Mouse (Mus musculus) layer of hippocampus, postnatal 25 days (tissue): Measurements from ENCODE around the gene Wsb1. TPM values are rescaled to one million over a fixed set of nuclear protein-coding genes. Genes with fewer than 3 reads are reported as not detected.

ENCODE experiments used
- DNase-seq, 2 experiments: peaks; one replicate each; pipeline ENCODE4 v3.0.0; 2022; ENCODE audit warnings: mixed read lengths in 2 of 2, low spot score in 1 of 2; ENCODE audit errors: extremely low spot score in 1 of 2
- total RNA-seq, 2 experiments: library from RNA; stranded (reverse); gene quantifications; 2 replicates each; pipeline ENCODE4 v1.2.3; 2021

The Wsb1 gene
- total RNA-seq, 2 experiments from 2014 or later = 68.1 to 92.0 TPM

DNA sequence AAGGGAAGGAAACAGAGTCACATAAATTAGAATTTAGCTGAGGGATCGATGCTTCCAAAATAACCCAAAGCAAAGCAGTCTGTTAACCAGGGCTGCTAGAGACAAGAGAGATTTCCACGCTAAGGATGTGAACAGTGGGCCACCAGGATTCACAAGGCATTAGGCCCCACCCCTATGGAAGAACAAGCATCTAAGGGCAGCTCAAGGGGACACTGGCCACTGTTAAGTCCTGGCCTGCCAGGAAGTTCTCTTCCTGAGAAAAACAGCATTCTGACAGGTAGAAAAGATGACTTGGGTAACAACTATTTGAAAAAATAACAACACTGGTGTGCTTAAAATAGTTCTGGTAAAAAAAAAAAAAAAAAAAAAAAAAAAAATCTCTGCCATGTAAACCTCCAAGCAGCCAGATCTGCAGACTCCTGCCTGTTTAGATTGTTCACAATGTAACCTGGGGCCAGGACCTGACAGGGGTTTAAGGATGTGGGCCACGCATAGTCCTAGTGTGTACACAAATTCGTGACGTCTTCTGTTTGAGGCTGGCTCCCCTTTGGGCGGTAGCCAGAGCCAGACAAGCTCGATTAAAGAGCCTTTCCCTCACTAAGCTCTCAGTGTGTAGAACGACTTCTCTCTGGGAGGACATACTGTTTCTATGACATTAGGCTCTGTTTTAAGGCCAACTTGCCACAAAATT, 35.4 kb downstream of the Wsb1 start:
- no peak for DNase-seq

DNA sequence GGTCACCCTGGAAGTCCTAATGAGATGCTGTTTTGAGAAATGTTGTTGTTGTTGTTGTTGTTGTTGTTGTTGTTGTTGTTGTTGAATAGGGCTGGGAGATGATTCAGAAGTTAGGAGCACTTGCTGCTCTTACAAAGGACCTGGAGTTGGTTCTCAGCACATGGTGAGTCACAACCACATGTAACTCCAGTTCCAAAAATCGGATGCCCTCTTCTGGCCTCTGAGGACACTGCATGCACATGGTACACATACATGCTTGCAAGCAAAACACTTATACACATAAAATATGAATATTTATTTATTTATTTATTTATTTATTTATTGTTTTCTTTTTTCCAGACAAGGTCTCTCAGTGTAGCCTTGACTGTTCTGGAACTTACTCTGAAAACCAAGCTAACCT, 36.4 kb downstream of the Wsb1 start:
- no peak for DNase-seq

- no peak for DNase-seq
These were observed 37.3 kb downstream of the Wsb1 start for GRCm38 (mm10) chr11:79217133-79217532.

- DNase-seq = no peak
These were observed 38.9 kb downstream of the Wsb1 start for GRCm38 (mm10) chr11:79215539-79215938.

- peak; percentile 97 to 99 for DNase-seq
These were observed 40.5 kb downstream of the Wsb1 start for GRCm38 (mm10) chr11:79214015-79214418.

DNA sequence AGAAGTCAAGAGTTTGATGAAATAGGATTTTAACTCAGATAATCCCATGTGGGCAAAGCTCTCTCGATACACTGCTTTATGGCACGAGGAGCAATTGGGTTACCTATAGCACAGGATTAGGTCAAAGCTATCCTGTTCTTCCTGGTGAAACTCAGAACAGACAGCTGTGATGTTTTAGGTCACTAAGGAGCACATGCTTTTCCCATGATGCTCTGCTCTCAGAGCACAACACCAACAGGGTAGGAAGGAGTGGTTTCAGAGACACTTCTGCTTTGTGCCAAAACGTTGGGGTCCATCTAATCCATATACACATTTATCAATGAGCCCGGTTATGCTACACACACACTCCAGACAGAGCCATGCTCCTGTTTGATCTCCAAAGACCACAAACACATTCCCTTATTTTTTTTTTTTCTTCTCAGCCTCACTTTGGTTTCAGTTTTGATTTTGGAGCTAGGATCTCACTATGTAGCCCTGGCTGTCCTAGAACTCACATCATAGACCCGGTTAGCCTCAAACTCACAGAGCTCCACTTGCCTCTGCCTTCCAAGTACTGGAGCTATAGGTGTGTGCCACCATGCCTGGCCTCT, 44.5 kb downstream of the Wsb1 start:
- DNase-seq = no peak

GRCm38 (mm10) chr11:79209113-79209512, 45.4 kb downstream of the Wsb1 start:
- no peak for DNase-seq

GRCm38 (mm10) chr11:79208462-79208861, 46.0 kb downstream of the Wsb1 start:
- DNase-seq = no peak

GRCm38 (mm10) chr11:79207691-79208090, 46.8 kb downstream of the Wsb1 start:
- DNase-seq = no peak

DNA sequence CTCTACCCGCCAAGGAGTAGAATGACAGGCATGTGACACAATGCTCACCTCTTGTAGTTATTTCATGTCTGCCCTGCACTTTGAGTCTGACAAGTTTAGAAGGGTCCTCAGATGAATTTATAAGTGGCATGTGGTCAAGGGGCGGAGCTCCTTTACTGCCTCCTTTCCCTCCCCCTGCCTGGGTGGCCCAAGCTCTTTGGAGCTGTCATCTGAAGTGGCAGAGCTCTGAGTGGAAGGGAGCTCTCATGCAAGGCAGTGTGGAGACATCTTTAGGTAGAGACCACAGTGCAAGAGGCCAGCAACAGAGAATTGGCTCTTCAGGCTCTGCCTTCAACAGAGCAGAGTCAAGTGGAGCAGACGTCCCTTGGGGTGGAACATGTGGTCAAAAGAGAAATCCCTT, 50.0 kb downstream of the Wsb1 start:
- DNase-seq = no peak

DNA sequence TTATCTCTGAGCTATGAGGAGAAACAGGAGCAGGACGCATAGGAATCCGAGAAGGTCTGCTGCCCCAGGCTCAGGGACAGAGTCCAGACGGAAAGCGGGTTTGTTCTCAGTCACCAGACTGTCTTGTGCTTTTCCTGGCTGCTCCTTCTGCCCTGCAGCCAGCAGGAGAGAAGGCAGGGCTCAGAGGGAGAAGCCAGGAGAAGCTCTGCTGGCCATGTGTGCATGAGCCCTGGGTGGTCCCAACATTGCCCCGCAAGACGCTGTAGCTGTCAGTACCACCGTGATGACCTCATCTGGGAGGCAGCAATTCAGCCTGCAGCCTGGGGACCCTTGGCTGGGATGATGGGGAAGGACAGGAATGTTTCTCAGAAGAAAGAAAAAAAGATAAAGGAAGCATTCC, 54.0 kb downstream of the Wsb1 start:
- no peak for DNase-seq

GRCm38 (mm10) chr11:79198562-79198961, 55.9 kb downstream of the Wsb1 start:
- DNase-seq = no peak

DNA sequence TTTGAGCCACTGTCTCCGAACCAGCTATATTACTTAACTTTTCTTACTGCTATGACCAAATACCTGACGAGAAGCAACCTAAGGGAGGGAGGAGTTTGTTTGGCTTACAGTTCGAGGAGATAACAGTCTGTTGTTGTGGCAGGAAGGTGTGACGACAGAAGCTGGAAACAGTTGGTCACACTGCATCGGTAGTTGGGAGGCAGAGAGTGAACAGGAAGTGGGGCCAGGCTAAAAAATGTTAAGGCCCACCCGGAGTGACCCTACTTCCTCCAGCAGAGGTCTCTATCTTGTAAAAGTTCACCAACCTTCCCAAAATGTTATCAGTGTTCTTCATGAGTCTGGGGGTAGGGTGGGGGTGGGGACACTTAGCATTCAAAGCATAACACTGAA, 56.6 kb downstream of the Wsb1 start:
- no peak for DNase-seq

- DNase-seq = no peak
These were observed 57.3 kb downstream of the Wsb1 start for GRCm38 (mm10) chr11:79196876-79197845.

DNA sequence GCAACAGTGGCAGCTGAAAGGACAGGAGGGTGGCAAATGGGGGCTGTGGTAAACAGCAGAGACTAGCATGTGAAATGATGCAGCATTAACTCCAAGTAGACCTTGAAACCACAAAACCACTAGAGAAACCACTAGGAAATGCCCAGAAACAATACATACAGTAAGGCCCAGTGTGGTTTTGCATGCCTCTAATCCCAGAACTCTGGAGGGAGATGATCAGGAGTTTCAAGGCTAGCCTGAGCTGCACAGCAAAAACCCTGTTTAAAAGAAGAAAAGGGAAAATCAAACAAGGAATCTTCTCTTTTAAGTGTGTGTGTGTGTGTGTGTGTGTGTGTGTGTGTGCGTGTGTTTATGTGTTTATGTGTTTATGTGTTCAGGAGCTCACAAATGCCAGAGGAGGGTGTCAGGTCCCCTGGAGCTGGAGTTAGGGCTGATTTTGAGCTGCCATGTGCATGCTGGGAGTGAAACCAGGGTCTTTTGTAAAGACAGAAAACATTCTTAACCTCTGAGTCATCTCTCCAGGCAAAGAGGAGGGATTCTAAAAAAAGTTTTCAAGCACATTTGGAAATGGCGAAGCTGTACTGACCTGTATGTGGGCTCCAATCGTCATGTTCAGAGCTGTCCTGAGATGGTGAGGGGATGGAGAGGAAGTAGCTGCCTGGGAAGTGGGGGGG, 58.1 kb downstream of the Wsb1 start:
- no peak for DNase-seq

DNA sequence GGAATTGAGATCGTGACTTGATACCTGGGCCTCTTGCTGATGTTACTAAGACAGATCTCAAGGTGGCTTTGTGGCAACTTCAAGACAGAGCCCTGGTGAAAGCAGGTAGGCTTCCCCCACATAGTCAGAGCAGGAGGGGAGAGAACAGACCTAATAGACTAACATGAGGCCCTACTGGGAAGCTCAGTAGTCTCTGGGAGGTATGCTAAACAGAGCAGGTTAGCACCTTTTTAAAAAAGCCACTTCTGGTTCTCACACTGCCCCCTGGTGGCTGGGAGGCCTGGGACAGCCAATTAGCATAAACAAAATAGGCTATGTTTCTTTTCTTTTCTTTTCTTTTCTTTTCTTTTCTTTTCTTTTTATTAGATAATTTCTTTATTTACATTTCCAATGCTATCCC, 62.3 kb downstream of the Wsb1 start:
- DNase-seq = peak in 1 of 2 experiments; percentile 35

DNA sequence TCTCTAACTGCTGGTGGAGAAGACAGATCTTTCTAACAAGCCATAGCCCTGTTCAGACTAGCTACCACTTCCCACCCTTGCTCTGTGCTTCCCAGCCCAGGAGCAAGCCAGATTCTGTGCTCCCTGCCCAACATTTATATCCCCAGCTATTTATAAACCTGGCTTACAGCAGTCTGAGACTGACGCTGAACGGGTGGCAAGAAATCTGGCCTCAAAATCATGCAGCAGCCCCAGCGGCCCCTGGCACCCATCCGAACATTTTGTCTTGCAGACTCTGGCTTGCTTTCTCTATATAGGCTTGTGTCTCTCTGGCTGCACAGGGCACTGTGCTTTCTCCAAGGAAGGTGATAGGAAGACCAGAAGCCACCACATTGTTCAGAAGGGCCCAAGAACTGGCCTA, 63.3 kb downstream of the Wsb1 start:
- no peak for DNase-seq

- no peak for DNase-seq
These were observed 64.2 kb downstream of the Wsb1 start for GRCm38 (mm10) chr11:79190257-79190656.
